Mouse (Mus musculus): ENCODE data around the gene Gcnt3.
"Not testable (repeated sequence)": the region's sequence is repeated elsewhere in the genome, so short reads cannot be mapped to it uniquely, and the experiment has no call there.

Gcnt3 gene

GRCm38 (mm10) chr9:70042137-70042536 lies 4.2 kb upstream of the Gcnt3 start:
- DNase-seq: no peak

DNA sequence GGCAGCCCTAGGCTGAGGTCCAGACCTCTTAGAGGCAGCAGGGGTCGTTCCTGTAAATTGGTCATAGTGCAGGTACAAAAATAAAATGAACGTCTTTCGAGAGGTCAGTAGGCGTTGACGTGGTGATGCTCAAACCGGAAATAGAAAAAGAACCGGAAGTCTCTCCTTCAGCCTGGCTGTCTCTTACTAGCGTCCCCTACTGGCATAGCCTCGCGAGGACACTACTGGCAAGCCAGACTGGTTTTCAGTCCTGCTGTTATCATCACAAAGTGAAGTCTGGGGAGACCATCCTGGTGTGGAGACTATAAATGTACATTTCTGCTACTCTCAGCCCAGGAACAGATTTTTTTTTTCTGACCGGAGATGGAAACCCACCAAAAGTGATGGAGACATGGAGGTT lies 2.7 kb upstream of the Gcnt3 start:
- no peak for DNase-seq

DNA sequence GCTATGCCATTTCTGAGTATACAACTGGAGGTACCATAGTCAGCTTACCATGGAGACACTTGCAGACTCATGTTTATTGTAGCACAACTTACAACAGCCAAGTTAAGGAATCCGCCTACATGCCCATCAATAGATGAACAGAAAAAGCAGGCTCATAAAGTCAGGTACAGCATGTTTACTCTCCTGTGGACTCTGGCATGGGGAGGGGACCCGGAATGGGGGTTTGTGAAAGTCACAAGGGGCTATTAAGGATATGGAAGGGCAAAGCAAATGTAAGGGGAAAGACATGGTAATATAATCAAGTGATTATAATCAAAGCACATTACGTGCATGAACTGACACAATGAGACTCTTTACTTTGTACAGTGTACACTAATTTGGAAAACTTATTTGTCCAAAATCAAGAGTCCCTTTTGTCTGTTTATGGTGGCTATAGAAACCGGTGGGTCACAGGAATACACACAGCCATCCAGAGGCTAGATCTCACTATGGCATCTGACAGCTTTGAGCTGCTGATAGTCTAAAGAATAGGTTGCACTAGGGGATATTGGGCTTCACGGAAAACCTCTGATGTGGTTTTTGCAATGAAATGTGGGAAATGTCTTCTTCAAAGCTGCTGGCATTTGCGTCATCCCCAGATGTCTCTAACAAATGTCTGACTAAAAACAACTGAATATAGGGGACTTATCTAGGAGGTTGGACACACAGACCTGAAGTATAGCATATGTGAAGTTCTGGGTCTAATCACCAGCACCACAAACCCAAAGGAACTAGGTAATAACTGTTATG lies 1.9 kb upstream of the Gcnt3 start:
- DNase-seq: no peak

DNA sequence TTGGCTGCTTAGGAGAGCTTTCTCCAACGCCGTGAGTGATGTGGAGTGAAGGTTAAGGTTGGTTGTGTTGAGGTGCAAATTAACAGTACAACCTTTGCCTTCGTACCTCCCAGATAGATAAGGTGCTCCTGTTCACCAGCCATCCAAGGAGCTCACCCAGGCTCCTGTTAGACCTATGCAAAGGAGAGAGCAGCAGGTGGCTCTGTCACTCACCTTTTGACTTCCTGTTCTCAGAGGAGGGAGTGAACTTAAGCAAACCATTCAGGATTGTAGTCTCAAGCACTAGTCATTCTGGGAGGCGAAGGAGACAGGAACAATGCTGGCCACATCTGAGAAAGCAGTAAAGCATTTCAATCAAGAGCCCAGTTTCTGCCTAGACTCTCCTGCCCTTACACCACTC lies 1.2 kb downstream of the Gcnt3 start:
- no peak for DNase-seq

DNA sequence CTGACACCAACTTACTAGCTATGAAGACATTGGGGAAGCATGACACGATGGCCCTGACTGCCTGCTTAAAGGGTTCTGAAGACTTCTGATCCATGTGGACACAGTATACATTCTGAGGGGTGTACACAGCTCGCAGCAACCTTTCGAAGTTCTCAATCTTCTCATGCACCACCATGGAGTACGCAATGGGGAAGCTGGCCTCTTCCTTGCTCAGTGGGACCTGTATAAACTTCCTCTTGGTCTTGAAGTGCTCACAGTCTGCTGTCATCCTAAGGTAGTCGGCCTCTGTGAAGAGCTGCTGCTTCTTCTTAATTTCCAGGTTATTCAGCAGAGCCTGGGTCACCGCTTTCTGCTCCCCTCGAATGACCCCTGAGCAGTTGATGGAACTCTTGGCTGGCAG lies 3.2 kb downstream of the Gcnt3 start:
- DNase-seq: no peak

DNA sequence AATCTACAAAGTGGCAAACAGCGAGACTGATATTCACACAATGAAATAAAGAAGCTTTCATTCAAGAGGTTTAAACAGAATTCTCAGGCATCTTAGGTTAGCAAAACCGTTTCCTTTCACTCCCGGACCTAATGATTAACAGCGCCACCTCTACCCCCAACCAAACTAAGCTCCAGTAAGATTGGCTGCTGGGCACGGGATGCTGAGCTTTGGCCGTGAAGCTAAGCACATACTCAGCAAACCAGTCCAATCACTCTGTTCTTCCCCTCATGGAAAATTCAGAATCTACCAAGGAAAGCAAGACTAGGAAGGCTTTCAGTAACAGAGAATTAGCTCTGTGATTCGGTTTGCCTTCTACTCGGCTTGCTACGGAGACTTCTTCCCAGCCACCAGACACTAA lies 4.8 kb downstream of the Gcnt3 start:
- DNase-seq: no peak

GRCm38 (mm10) chr9:70032167-70032566 lies 5.7 kb downstream of the Gcnt3 start:
- no peak for DNase-seq

DNA sequence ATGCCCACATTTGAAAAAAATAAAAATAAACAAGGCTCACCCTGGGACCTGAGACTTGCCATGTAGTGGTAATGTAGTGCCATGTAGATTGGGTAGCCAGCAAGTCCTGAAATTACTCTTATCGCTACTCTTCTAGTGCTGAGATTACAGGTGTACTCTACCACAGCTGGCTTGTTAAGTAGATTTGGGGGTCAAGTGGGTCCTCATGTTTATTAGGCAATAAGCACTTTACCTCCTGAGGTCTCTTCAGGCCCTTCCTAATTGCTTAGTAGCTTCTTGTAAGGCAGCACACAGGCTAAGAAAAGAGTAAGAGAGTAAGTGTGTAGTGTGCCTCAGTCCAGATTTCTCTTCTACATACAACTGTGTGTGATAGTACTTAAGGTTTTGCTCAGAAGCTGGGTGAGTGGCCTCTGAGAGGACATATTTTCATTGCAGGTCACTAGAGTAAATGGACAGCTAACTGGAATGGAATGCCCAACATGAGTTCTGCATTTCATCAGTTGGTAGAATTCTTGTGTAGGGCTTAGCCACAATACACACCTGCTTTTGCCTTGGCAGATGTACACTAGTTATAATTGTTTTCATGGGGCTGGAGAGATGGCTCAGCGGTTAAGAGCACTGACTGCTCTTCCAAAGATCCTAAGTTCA lies 12.4 kb downstream of the Gcnt3 start:
- DNase-seq: peak; percentile 24

DNA sequence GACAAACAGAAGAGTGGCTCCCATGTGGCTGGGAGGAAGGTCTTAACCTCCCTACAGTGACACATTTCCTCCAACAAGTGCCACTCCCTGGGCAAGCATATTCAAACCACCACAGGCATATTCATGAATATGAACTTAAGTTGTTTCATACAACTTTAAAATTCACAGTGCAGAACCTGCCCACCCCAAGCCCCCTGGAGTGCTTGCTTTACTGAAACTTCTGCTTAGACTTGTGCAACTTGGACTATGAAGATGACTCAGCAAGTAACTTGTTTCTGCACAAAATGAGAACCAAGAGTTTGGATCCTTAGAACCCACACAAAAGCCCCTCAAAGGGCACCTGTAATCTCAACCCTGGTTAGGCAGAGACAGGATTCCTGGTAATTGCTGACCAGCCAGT lies 13.2 kb downstream of the Gcnt3 start:
- DNase-seq: no peak

GRCm38 (mm10) chr9:70023615-70024014 lies 14.3 kb downstream of the Gcnt3 start:
- DNase-seq: not testable (repeated sequence)

DNA sequence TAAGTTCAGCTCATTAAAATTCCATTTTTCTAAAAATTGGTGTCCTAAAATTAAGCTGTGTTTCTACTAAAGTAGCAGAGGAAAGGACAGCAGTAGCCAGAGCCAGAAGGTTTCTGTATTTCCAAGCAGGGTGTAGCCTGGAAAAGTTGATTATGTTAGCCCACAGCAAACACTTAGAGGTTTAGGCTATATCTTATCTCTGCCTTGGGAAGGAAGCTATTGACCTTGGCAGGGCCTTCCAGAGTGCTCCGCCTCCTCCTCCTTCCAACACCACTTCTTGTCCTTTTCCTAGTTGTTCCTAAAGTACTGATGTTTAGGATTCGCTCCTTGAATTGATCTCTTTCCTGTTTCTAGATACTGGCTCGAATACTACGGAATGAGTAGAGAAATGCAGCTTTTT lies 15.8 kb downstream of the Gcnt3 start:
- no peak for DNase-seq

GRCm38 (mm10) chr9:70021610-70022009 lies 16.3 kb downstream of the Gcnt3 start:
- no peak for DNase-seq

- DNase-seq: no peak
These were observed 19.0 kb downstream of the Gcnt3 start for GRCm38 (mm10) chr9:70018879-70019278.

- no peak for DNase-seq
These were observed 22.3 kb downstream of the Gcnt3 start for GRCm38 (mm10) chr9:70015632-70016031.

- peak; percentile 96 for DNase-seq
These were observed 25.4 kb downstream of the Gcnt3 start, which contains the start of gene Gtf2a2 for GRCm38 (mm10) chr9:70012408-70012901. TSS of gene Gtf2a2 (plus strand) at chr9:70012550.

DNA sequence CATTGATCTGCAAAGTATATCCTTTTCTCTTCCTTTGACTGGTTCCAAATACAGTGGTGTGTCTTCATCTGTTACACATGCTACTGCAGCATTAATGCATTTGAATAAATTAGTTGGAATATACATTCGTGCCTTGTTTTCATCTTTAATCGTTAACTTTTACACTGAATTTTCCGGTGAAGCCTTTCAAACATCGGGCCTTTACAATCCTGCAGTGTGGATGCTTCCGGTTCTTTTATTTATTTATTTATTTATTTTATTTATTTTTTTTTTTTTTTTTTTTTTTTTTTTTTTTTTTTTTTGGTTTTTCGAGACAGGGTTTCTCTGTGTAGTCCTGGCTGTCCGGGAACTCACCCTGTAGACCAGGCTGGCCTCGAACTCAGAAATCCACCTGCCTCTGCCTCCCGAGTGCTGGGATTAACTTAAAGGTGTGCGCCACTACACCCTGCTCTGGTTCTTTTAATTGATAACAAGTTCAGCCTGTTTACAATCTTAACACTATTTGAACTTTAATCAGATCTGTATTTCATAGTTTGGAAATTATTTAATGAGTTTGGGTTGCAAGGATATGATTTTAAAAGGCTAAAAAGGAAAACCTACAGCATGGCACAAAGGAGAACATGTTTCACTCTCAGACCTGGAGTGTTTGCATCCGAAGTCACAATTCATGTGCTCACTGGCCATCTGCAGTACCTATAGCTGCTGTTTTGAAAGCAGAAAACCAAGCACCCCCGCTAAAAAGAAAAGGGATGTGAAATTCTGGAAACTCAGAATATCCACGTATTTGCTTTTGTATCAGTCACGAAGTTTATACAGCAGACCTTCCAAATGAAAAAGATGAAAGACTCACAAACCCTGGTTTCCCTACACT lies 26.1 kb downstream of the Gcnt3 start:
- DNase-seq: no peak

DNA sequence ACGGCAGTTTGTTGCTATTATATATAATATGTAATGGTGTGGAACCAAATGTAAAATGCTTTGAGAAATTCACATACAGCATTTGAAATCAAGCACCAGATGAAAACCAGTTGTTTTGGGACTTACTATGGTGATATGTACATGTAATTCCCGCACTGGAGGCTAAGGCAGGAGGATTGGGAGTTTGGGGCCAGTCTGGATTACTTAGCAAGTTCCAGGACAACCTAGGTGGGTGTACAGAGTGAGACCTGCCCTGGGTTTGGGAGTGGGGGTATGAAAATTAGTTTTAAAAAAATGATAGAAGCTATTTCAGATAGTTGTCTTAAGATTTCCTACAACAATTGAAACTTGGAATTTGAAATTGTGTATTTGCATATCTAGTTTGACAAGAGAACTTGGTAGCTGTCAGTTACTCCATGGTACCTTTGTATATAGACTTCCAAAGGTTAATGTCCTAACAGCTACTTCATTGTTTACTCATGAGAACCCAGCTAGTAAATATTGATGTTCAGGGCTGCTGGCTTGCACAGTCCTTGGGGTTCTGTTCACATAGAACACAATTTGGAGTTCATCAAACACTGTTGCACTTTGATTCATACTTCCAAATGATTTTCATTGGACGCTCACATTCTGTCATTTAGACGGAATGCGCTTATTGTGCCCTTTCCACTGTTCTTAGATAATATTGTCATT lies 27.0 kb downstream of the Gcnt3 start:
- DNase-seq: no peak

DNA sequence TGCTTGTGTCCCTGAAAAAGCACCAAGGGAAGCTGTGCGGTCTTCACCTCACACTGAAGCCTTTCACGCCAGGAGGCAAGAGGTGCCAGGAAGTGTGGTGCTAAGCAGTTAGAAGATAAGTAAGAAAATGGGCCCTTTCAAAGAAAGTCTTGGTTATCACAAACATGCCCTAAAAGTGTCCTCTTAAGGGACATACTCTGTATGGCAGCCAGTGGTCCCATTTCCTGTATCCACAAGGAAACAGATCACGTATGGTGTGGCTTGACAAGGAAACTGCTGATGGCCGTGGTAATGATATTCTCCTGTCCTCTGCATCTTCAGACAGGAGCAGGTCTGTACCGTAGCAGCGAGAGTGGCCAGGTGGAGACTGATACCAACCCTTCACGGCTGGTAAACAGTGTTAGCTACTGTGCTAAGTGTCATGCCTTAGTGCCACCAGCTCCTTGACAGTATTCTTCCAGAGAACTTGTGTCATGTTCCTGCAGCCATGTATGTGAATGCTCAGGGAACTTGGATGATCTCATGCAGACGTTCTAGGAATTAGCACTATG lies 28.1 kb downstream of the Gcnt3 start:
- DNase-seq: no peak

GRCm38 (mm10) chr9:70007506-70008248 lies 30.2 kb downstream of the Gcnt3 start:
- DNase-seq: no peak

DNA sequence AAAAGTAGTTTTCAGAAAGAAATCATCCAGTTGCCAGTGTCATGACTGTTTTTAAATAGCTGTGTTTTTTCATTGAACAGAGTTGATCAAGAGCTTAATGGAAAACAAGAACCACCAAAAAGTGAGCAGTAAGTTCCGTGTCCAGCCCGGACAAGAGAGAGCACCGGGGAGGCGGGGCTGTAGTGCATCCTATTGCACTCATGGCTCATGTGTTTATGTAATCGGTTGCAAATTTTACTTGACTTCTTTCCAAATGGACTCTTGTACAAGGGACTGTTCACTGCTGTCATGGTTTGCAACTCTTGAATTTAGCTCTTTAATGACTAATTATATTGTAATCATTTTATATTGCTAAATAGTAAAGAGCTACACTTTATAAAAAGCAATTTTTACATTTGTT lies 30.9 kb downstream of the Gcnt3 start:
- DNase-seq: no peak

- no peak for DNase-seq
These were observed 34.4 kb downstream of the Gcnt3 start for GRCm38 (mm10) chr9:70003516-70003915.

DNA sequence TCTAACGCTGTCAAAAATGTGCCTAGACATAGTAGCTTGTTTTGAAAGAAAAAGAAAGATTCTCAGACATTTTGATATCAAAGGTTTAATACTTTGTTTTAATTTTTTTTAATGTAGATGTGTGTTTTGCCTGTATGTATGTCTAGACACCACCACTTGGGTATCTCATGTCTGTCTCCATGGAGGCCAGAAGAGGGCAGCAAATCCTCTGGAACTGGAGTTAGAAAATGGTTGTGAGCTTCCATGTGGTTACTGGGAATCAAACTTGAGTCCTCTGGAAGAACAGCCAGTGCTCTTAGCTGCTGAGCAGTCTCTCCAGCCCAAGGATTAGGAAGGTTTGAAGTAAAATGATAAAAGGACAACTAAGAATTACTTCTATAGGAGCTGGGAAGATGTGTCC lies 38.6 kb downstream of the Gcnt3 start:
- no peak for DNase-seq
